Mouse (Mus musculus) retina, postnatal 1 day (tissue): Measurements from ENCODE around the gene Mtmr3.
"Not testable (repeated sequence)": the region's sequence is repeated elsewhere in the genome, so short reads cannot be mapped to it uniquely, and the experiment has no call there.

Experiments
- DNase-seq: peaks from one replicate; pipeline ENCODE4 v3.0.0-alpha.2; 2012

The Mtmr3 gene

GRCm38 (mm10) chr11:4599916-4600315, 5.3 kb upstream of the Mtmr3 start:
- no peak for DNase-seq

GRCm38 (mm10) chr11:4598411-4598810, 3.7 kb upstream of the Mtmr3 start:
- DNase-seq: no peak

- no peak for DNase-seq
Observed at GRCm38 (mm10) chr11:4593849-4594607, 635 bp downstream of the Mtmr3 start.

GRCm38 (mm10) chr11:4593491-4593848, 1.2 kb downstream of the Mtmr3 start:
- no peak for DNase-seq

- no peak for DNase-seq
Observed at GRCm38 (mm10) chr11:4591811-4592210, 2.9 kb downstream of the Mtmr3 start.

DNA sequence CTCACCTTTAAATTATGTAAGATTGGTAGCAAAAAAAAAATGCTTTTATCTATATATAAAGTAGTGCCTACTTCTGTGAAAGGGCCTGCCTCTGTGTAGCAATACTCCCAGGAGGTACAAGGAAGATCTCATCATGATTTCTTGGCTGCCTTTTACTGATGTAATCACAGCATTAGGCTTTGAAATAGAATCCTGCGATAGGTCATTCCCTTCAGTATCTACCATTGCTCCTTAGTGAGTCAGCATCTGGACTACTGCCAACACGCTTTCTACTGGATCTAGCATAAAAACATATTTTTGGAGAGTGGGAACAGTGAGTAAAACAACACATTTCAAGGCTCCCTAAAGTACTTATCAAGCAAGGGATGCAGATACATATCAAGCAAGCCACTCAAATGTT, 16.0 kb downstream of the Mtmr3 start:
- DNase-seq: no peak

DNA sequence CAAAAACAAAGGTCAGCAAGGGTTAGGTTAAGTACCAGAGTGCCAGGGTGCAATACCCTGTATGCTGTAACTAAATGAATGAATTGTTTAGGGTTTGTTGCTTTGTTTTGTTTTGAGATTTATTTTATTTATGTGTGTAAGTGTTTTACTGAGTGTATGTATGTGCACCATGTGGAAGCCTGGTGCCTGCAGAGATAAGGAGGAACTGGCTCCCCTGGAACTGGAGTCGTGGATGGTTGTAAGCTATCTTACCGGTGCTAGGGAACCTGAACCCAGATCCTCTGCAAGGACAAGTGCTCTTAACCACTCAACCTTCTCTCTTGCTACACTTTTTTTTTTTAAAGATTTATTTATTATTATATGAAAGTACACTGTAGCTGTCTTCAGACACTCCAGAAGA, 17.6 kb downstream of the Mtmr3 start:
- DNase-seq: no peak

DNA sequence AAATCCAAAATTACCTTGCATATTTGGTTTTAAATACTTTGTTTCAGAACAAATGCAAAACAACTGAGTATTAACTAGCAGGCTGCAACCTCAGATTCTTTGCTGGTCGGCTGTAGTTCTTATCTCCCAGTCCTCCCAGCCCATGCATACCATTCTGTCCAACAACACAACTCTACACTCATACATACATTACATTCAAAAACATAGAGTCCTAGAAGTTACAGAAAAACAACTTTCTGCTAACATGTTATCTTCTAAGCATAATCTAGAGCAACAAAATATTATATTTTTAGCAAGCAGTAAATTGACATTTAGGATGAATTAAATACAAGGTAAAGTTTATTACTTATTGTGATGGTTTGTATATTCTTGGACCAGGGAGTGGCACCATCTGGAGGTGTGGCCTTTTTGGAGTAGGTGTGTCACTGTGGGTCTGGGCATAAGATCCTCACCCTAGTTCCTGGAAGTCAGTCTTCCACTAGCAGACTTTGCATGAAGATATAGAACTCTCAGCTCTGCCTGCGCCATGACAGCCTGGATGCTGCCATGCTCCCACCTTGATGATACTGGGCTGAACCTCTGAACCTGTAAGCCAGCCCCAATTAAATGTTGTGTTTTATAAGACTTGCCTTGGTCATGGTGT, 18.5 kb downstream of the Mtmr3 start:
- not testable (repeated sequence) for DNase-seq

- no peak for DNase-seq
Observed at GRCm38 (mm10) chr11:4571491-4571901, 23.2 kb downstream of the Mtmr3 start.

DNA sequence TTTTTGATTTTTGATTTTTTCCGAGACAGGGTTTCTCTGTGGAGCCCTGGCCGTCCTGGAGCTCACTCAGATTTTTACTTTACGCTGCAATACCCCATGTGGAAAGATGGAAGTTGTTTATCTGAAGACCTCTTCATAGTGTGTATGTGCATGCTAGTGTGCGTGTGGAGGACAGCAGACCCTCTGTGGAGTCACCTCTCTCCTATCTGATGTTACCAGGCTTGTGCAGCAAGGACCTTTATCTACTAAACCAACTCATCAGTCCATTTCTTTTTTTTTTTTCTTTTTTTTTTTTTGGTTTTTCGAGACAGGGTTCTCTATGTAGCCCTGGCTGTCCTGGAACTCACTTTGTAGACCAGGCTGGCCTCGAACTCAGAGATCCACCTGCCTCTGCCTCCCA, 28.3 kb downstream of the Mtmr3 start:
- DNase-seq: no peak

DNA sequence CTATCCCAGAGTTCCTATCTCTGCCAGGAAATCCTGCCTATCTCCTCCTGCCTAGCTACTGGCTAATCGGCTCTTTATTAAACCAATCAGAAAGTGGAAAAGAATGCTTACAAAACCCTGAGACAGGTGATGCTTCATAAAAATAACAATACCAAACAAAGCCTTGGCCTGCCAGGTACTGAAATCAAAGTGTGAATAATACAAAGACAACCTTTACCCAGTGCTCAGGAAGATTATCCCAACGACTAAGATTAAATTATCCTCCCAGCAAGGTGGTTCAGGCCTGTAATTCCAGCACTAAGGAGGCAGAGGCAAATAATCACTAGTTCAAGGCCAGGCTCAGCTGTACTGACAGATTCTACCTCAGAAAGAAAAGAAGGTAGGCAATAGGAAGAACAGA, 29.1 kb downstream of the Mtmr3 start:
- no peak for DNase-seq

- no peak for DNase-seq
Observed at GRCm38 (mm10) chr11:4553274-4554063, 41.2 kb downstream of the Mtmr3 start.

GRCm38 (mm10) chr11:4547569-4547968, 47.1 kb downstream of the Mtmr3 start:
- DNase-seq: no peak

- no peak for DNase-seq
Observed at GRCm38 (mm10) chr11:4545976-4546375, 48.7 kb downstream of the Mtmr3 start.

GRCm38 (mm10) chr11:4545401-4545800, 49.3 kb downstream of the Mtmr3 start:
- no peak for DNase-seq

DNA sequence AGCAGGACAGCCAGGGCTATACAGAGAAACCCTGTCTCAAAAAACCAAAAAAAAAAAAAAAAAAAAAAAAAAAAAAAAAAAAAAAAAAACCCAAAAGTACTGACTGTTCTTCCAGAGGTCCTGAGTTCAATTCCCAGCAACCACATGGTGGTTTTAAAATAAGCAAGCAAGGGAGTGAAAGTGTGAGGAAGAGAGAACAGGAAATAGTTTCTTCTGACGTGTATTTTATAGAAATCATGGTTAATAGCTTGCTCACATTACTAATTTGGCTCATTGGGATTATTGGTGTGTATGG, 50.1 kb downstream of the Mtmr3 start:
- DNase-seq: not testable (repeated sequence)

DNA sequence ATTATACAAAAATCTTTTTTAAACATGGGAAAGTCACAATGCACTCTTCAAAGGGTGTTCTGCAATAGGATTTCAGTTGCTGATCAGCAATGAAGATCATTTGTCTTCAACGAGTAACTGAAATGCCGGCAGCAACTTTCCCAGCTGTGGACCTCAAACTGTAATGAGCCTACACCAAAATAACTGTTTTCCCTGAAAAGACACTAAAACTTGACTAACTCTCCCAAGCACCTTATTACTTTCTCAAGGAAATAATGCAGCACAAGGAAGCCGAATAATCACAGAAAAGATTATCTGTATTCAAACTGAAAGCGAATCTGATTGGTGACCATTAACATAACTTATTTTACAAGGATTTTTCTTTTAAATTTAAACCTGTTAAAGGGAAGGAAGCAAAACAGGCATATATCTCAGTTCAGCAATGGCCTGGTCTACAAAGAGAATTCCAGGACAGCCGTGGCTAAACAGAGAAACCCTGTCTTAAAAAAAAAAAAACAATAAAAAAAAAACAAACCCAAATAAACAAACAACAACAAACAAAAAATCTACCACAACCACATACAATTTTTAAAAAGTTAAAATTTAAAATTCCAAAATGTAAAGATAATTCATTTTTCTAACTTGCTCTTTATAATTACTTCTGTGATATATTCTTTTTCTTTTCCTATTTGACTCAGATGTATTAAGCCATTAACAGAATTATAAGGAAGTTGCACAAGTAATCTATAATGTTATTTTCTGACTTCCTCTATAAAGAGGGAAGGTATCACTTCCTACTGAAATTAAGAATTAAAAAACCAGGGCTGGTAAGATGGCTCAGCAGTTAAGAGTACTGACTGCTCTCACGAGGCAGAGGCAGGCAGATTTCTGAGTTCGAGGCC, 50.7 kb downstream of the Mtmr3 start:
- DNase-seq: no peak

- no peak for DNase-seq
Observed at GRCm38 (mm10) chr11:4543040-4543551, 51.6 kb downstream of the Mtmr3 start.

GRCm38 (mm10) chr11:4536645-4537044, 58.0 kb downstream of the Mtmr3 start:
- DNase-seq: no peak

GRCm38 (mm10) chr11:4527132-4527531, 67.5 kb downstream of the Mtmr3 start:
- no peak for DNase-seq

GRCm38 (mm10) chr11:4522142-4522664, 72.5 kb downstream of the Mtmr3 start:
- no peak for DNase-seq

- no peak for DNase-seq
Observed at GRCm38 (mm10) chr11:4518981-4519380, 75.7 kb downstream of the Mtmr3 start.

DNA sequence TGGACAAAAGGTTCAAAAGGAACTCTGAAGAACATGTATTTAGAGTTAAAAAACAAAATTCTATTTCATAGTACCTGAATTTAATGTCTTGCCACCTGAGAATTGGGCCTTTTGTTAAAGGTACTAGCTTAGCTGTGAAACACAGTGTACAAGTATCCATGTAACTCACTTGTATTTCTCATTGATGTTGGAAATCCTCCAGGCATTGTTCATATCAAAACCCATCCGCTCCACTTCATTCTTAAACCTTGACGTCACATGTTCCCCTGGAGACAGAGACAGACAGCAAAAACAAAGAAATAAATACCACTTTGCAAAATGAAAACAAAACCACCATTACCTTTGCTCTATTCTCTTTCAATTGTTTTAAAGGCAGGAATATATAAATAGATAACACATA, 87.2 kb downstream of the Mtmr3 start:
- DNase-seq: peak; percentile 26
